Mouse (Mus musculus): Measurements from ENCODE around the gene Dars.

DNA sequence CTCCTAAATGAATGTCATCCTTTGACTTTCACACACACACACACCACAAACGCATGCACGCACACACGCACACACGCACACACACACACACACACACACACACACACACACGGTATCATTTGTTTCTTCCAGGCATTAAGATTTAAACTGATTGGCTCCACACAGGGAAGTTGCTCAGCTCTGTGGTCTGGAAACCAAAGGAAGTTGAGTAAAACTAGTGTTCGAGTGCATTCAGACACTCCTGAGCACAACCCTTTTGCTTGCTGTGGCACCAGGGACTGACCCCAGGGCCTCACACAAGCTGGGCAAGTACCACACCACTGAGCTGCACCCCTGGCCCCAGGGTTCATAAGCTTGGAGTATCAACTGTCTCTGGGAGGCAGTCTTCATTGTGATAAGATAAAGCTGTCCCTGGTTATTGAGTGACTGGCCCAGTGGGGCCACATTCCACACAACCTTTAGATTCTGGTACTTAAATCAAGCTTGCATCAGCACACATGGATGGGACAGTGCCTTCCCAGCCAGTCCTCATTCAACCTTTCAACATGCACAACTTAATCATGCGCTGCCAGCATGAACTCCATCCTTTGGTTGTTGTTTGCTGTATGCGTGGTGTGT is 94.0 kb downstream of the Dars start:
- TF ChIP-seq CTCF (IDR thresholded peaks at IDR 0.05; ENCODE audit: borderline replicate concordance, insufficient read depth, low read depth, low read length) (no peak), POLR2A (IDR thresholded peaks at IDR 0.05; ENCODE audit: borderline replicate concordance, insufficient read depth, low read length) (no peak)

Measured in cerebellum, adult 2 months (tissue).